Mouse (Mus musculus) erythroblast, embryonic 14.5 days (primary cell): ENCODE results near the gene Tmem30a.

Experiments used
- GATA1 ChIP-seq: IDR thresholded peaks from 2 replicates; pipeline ENCODE4 v1.6.1; 2012; ENCODE audit warnings: low read length, inconsistent platforms, mixed read lengths
- TAL1 ChIP-seq: IDR thresholded peaks from 3 replicates; pipeline ENCODE4 v1.6.1; 2012; ENCODE audit warnings: low read length, inconsistent platforms, mixed read lengths

DNA sequence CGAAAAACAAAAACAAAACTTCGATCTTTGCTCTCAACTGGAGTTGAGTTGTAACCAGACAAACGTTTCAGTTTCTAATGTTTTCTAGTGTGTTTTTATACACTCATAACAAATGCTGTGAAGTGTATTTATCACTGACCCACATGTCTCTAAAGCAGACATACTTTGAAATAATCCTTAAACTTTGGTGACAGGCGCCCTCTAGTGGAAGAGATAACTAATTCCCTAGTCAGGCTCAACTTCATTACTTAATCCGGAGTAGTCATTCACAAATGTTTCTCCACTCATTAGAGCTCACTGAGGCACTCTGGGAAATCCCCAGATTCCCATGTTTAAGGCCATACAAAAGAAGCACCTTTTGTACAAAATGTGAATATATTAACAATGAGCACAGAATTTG, 70.2 kb downstream of the Tmem30a start:
- no peak for TF ChIP-seq TAL1
- no peak for TF ChIP-seq GATA1
